Mouse (Mus musculus) ES-E14 (cell line): ENCODE data around the gene Efnb1. TPM values are rescaled to one million over a fixed set of nuclear protein-coding genes. Genes with fewer than 3 reads are reported as not detected.

ENCODE experiments used
- DNase-seq: peaks from one replicate; pipeline ENCODE4 v3.0.0-alpha.2; 2013; ENCODE audit warnings: low read depth, low spot score
- H3K27ac ChIP-seq: 2 replicates; pipeline ENCODE4 v1.5.1; 2012; ENCODE audit warnings: low read depth, mild to moderate bottlenecking, low read length, moderate library complexity, mixed read lengths; ENCODE audit not compliant: poor library complexity, insufficient read depth, severe bottlenecking
- H3K36me3 ChIP-seq: 2 replicates; pipeline ENCODE4 v1.6.1; 2012; ENCODE audit warnings: mild to moderate bottlenecking, low read length, moderate library complexity, mixed read lengths; ENCODE audit not compliant: control insufficient read depth, poor library complexity, insufficient read depth, severe bottlenecking
- H3K4me1 ChIP-seq, 2 experiments: fragments of 150-350 bp in 1 of 2; sonication (generic) in 1 of 2; 2 replicates each; pipeline ENCODE4 v1.6.1; 2012; ENCODE audit warnings: low read length in 2 of 2, mild to moderate bottlenecking in 1 of 2, mixed read lengths in 1 of 2; ENCODE audit not compliant: control insufficient read depth in 2 of 2, insufficient read depth in 2 of 2, poor library complexity in 1 of 2
- H3K4me3 ChIP-seq, 2 experiments: fragments of 150-350 bp in 1 of 2; sonication (generic) in 1 of 2; 2 replicates each; pipeline ENCODE4 v1.5.1; 2012; ENCODE audit warnings: low read length in 2 of 2, low read depth in 1 of 2, mild to moderate bottlenecking in 1 of 2, mixed read lengths in 1 of 2; ENCODE audit not compliant: insufficient read depth in 1 of 2, poor library complexity in 1 of 2, severe bottlenecking in 1 of 2
- H3K9ac ChIP-seq: 2 replicates; pipeline ENCODE4 v1.6.1; 2012; ENCODE audit warnings: low read depth, mild to moderate bottlenecking, low read length, mixed read lengths; ENCODE audit not compliant: poor library complexity, insufficient read depth, severe bottlenecking
- H3K9me3 ChIP-seq: fragments of 150-350 bp; sonication (generic); 2 replicates; pipeline ENCODE4 v1.6.1; 2012; ENCODE audit warnings: low read depth, mild to moderate bottlenecking, low read length; ENCODE audit not compliant: control insufficient read depth, insufficient read depth
- CHD2 ChIP-seq: IDR thresholded peaks from 2 replicates; pipeline ENCODE4 v1.6.1; 2014; ENCODE audit warnings: mild to moderate bottlenecking, low read depth, low read length, inconsistent platforms
- HCFC1 ChIP-seq: IDR thresholded peaks from 2 replicates; pipeline ENCODE4 v1.6.1; 2012; ENCODE audit warnings: low read length, inconsistent platforms, borderline replicate concordance; ENCODE audit not compliant: insufficient read depth
- MAFK ChIP-seq: IDR thresholded peaks from 2 replicates; pipeline ENCODE4 v1.6.1; 2014; ENCODE audit warnings: mild to moderate bottlenecking, low read depth, low read length, inconsistent platforms; ENCODE audit not compliant: insufficient read depth
- ZC3H11A ChIP-seq: IDR thresholded peaks from 2 replicates; pipeline ENCODE4 v1.6.1; 2012; ENCODE audit warnings: low read depth, mild to moderate bottlenecking, inconsistent platforms, low read length, borderline replicate concordance
- ZNF384 ChIP-seq: IDR thresholded peaks from 2 replicates; pipeline ENCODE4 v1.6.1; 2012; ENCODE audit warnings: low read depth, low read length, inconsistent platforms
- in situ Hi-C, 2 experiments: fragments of 600-800 bp; cut with MboI; formaldehyde crosslinking; loops; one replicate each; pipeline ENCODE4 v1.15.1; 2025; ENCODE audit warnings: low sequenced_read_pairs in 2 of 2, inconsistent platforms in 1 of 2; ENCODE audit not compliant: unreplicated experiment in 2 of 2
- total RNA-seq: library from RNA; depleted of rRNA; stranded (reverse); fragments of 300-350 nt; gene quantifications from 2 replicates; pipeline ENCODE4 v1.2.3, GENCODE M21; 2012

Gene Efnb1
- total RNA-seq, 1 experiment, result 16.1 TPM

DNA sequence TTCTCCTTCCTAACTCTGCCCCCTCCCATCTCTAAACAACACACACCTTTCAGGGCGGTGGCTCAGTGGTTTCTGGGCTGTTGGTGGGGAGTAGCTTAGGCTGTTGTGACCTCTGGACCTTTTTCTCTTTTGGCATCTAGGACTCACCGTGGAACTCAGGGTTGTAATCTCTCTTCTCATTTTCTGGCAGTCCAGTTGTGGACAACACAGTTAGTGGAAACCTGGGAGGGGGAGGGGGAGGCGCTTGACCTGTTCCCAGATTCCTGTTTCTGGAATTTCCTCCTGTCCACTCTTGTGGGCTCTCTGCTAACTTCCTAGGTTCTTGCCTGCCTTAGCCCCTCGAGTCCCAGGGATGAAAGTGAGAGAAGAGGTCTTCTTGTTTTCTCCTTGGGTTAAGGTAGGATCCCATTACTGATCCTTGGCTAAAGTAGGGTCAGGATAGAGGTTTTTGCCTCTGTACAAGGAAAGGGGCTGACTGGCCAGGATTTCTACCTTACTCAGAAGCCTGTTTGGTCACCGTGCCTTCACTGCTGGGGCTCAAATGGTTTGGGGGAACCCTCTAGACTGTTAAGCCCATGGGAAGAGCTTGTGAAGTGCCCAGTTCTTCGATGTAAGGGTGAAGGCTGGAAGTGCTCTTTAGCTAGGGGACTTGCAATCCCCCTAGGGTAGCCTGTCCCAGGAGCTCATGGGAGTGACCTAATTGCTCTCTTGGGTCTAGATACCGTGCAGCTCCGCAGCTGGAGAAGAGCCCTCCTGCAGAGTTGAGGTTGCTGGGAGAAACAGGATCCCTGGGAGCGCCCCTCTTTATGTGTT lies 2.2 kb downstream of the Efnb1 start:
- H3K4me3 ChIP-seq, result no peak overlapping the region
- TF ChIP-seq ZC3H11A (no peak), ZNF384 (no peak), HCFC1 (no peak), CHD2 (no peak), MAFK (no peak)
- in situ Hi-C loops, result loop anchor here (5.0 to 25.0 kb wide), 4 partner anchors 387 to 524 kb away; no protein-coding TSS in a partner anchor
- no peaks in the 10 kb centered on the region for H3K9me3 ChIP-seq
- no peaks in the 10 kb centered on the region for H3K36me3 ChIP-seq
- DNase-seq, result no peak
- no peak overlapping the region for H3K9ac ChIP-seq
- no peak overlapping the region for H3K27ac ChIP-seq
- H3K4me1 ChIP-seq, result no peaks in the 10 kb centered on the region; a peak in 1 of 4 replicates

DNA sequence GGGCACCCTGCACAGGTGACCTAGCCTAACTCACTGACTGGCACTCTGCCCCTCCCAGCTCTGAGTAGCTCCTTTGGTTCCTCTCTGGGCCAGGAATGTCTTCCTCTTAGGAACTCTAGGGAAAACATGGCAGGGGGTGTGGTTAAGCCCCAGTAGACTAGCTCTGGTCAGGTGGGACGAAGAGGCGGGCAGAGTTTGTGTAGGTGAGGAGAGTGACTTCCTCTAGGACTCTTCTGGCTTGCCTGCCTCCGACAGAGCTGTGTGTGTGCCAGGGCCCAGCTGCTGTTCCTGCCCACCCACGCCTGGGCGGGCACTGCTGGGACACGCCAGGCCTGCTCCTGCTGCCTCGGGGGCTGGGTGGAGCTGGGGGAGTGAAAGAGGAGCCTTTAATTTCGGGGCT lies 5.1 kb downstream of the Efnb1 start:
- no peak overlapping the region for H3K27ac ChIP-seq
- DNase-seq, result no peak
- no peak overlapping the region for H3K4me3 ChIP-seq
- H3K9me3 ChIP-seq, result no peaks in the 10 kb centered on the region
- H3K4me1 ChIP-seq, result peaks cover 0 to 2% of the 10 kb centered on the region in 2 experiments; a peak in 2 of 4 replicates
- H3K36me3 ChIP-seq, result no peaks in the 10 kb centered on the region
- no peak overlapping the region for H3K9ac ChIP-seq
- in situ Hi-C loops, result loop anchor here (25.0 kb wide), 2 partner anchors 446 to 521 kb away; no protein-coding TSS in a partner anchor
- TF ChIP-seq CHD2, result no peak
- no peak for TF ChIP-seq ZC3H11A
- no peak for TF ChIP-seq ZNF384
- TF ChIP-seq HCFC1, result no peak
- TF ChIP-seq MAFK, result no peak

DNA sequence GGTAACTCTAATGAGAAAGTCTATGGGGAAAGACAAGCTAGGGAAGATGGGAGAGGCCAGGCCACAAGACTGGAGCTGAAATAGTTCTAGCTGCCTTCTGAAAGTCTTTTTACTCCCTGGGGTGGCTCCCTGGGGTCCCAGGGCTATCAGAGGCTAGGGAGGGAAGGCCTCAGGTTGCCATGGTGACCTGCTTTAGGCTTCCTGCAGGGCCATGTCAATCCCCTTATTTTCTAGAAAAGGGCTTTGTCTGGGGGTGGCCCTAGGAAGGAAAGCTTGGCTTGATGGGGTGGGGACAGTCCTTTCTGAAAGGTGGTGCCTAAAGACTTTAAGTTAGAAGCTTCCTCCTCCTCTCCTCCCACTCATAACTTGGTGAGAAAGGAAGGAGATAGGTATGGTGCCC lies 6.0 kb downstream of the Efnb1 start:
- H3K4me1 ChIP-seq, result peaks cover 0 to 2% of the 10 kb centered on the region in 2 experiments; a peak in 2 of 4 replicates
- no peak for DNase-seq
- H3K36me3 ChIP-seq, result no peaks in the 10 kb centered on the region
- in situ Hi-C loops, result loop anchor here (25.0 kb wide), 2 partner anchors 445 to 520 kb away; no protein-coding TSS in a partner anchor
- no peak overlapping the region for H3K9ac ChIP-seq
- H3K9me3 ChIP-seq, result no peaks in the 10 kb centered on the region
- H3K4me3 ChIP-seq, result no peak overlapping the region
- TF ChIP-seq ZNF384, result no peak
- no peak for TF ChIP-seq ZC3H11A
- TF ChIP-seq CHD2, result no peak
- H3K27ac ChIP-seq, result no peak overlapping the region

GRCm38 (mm10) chrX:99145561-99145960 lies 9.6 kb downstream of the Efnb1 start:
- H3K4me1 ChIP-seq, result peaks cover 0 to 2% of the 10 kb centered on the region in 2 experiments; a peak in 2 of 4 replicates
- no peaks in the 10 kb centered on the region for H3K36me3 ChIP-seq
- H3K27ac ChIP-seq, result no peak overlapping the region
- no peaks in the 10 kb centered on the region for H3K9me3 ChIP-seq
- TF ChIP-seq ZNF384, result no peak
- TF ChIP-seq CHD2, result no peak
- TF ChIP-seq MAFK, result no peak
- TF ChIP-seq ZC3H11A, result no peak
- no peak for TF ChIP-seq HCFC1
- H3K4me3 ChIP-seq, result no peak overlapping the region
- DNase-seq, result no peak
- in situ Hi-C loops, result loop anchor here (25.0 kb wide), 2 partner anchors 442 to 517 kb away; no protein-coding TSS in a partner anchor
- no peak overlapping the region for H3K9ac ChIP-seq
